Mouse (Mus musculus): Measurements from ENCODE around the gene Ston2. TPM values are rescaled to one million over a fixed set of nuclear protein-coding genes. Genes with fewer than 3 reads are reported as not detected.

Ston2 gene
- 6.8 and 10.5 TPM in 2 replicates for polyA plus RNA-seq (2014; fragmentation: Nextera tagmentation; extraction: Ambion mirVana)

DNA sequence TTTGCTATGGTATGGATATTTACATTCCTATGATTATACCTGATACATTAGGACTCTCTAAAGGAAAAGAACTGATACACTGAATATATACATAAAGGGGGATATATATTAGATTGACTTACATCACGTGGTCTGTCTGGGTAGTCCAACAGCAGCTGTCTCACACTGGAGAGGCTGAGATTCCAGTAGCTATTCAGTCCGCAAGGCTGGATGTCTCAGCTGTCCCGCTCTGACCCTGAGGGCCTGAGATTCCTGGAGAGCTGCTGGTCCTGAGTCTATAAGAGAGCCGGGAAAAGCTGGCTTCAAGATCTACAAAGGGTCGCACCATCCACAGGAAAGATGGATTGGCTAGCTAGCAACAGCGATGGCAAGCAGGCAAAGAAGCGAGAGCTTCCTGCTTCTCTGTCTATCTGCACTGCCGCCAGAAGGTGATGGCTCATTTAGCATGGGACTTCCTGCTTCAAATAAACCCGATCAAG lies at the start of gene Ston2:
Ston2 (minus strand) TSS at position 429 of the 479 bp plus-strand sequence.
- no peaks in the 10 kb centered on the region for H3K4me1 ChIP-seq (replicated peaks; ENCODE audit: control insufficient read depth, insufficient read depth, low read length)
- H3K4me3 ChIP-seq (ENCODE audit: low read depth, low read length) = no peak within 1 kb of the TSS
- 80% methylated on average over 9 of the region's 9 CpGs for WGBS
- DNase-seq (ENCODE audit: low spot score) = no peak
- no peaks in the 10 kb centered on the region for H3K9me3 ChIP-seq (ENCODE audit: control insufficient read depth, low read length)
- H3K36me3 ChIP-seq (ENCODE audit: control insufficient read depth, insufficient read depth, low read length) = no peaks in the 10 kb centered on the region
- H3K4me2 ChIP-seq (replicated peaks; ENCODE audit: low read depth, low read length) = no peak within 1 kb of the TSS
- ATAC-seq (ENCODE audit: low FRiP score) = no peak
- no peak within 1 kb of the TSS for H3K27ac ChIP-seq (ENCODE audit: low read depth, low read length)
- no peak within 1 kb of the TSS for H3K9ac ChIP-seq (ENCODE audit: low read depth, low read length)
- H3K27me3 ChIP-seq (ENCODE audit: control insufficient read depth, insufficient read depth, low read length) = no peaks in the 10 kb centered on the region

DNA sequence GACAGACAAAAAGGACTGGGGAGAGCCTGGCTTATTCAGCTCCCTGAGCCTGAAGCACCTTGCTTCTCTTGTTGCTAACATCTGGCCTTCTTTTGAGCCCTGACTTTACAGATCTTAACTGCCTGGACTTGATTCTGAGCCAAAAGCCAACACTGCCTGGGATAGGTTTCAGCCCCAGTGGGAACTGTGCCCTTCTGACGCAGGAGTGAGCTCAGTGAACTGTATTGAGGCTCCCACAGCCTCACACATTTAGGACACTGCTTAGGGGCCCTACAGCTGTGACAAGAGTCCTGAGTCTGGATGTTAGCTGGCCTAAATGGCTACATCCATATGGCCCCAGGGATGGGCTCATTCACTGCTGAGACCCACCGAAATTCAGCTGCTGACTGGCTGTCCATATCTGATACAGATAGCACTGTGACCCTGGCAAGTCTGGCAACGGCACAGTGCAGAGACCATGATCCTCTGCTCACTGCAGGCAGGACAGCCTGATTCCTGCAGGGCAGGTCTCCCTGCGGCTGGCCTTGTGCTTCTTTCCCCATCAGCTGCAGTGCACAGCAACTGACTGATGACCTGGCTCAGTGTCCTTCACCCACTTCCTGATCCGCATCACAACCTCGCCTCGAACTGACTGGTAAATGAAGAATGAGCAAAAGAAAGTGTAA lies 49.3 kb upstream of the Ston2 start:
- no peak overlapping the region for H3K4me2 ChIP-seq (replicated peaks; ENCODE audit: low read depth, low read length)
- no peak for DNase-seq (ENCODE audit: low spot score)
- no peak overlapping the region for H3K27ac ChIP-seq (ENCODE audit: low read depth, low read length)
- no peaks in the 10 kb centered on the region for H3K4me1 ChIP-seq (replicated peaks; ENCODE audit: control insufficient read depth, insufficient read depth, low read length)
- 90% methylated on average over 7 of the region's 7 CpGs for WGBS
- H3K36me3 ChIP-seq (ENCODE audit: control insufficient read depth, insufficient read depth, low read length) = peaks cover 4% of the 10 kb centered on the region; the same call in 1 of the 2 replicates
- H3K9ac ChIP-seq (ENCODE audit: low read depth, low read length) = no peak overlapping the region
- no peaks in the 10 kb centered on the region for H3K9me3 ChIP-seq (ENCODE audit: control insufficient read depth, low read length)
- no peak overlapping the region for H3K4me3 ChIP-seq (ENCODE audit: low read depth, low read length)
- ATAC-seq (ENCODE audit: low FRiP score) = no peak
- H3K27me3 ChIP-seq (ENCODE audit: control insufficient read depth, insufficient read depth, low read length) = no peaks in the 10 kb centered on the region

DNA sequence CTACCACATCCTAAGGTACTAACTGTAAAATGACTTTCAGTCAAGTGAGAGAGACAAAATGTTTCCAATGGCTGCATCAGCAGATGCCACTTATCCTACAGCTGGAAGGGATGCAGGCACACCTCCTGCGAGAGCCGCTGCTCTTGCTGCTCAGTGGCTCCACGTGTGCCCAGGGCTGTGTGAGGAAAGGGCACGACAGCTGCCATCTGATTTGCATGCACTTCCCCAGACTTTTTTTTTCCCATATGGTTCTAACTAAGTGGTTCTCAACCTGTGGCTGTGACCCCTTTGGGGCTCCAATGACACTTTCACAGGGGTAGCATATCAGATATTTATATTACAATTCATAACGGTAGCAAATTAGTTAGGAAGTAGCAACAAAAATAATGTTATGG lies 45.7 kb upstream of the Ston2 start:
- DNase-seq (ENCODE audit: low spot score) (no peak), ATAC-seq (ENCODE audit: low FRiP score) (no peak)
- H3K27me3 ChIP-seq (ENCODE audit: control insufficient read depth, insufficient read depth, low read length) = no peaks in the 10 kb centered on the region
- H3K4me1 ChIP-seq (replicated peaks; ENCODE audit: control insufficient read depth, insufficient read depth, low read length) = no peaks in the 10 kb centered on the region
- H3K36me3 ChIP-seq (ENCODE audit: control insufficient read depth, insufficient read depth, low read length) = peaks cover 4% of the 10 kb centered on the region; the same call in 1 of the 2 replicates
- H3K9me3 ChIP-seq (ENCODE audit: control insufficient read depth, low read length) = no peaks in the 10 kb centered on the region
- no peak overlapping the region for H3K4me2 ChIP-seq (replicated peaks; ENCODE audit: low read depth, low read length)
- H3K9ac ChIP-seq (ENCODE audit: low read depth, low read length) = no peak overlapping the region
- no peak overlapping the region for H3K4me3 ChIP-seq (ENCODE audit: low read depth, low read length)
- no peak overlapping the region for H3K27ac ChIP-seq (ENCODE audit: low read depth, low read length)
- 65% methylated on average over 5 of the region's 5 CpGs for WGBS

DNA sequence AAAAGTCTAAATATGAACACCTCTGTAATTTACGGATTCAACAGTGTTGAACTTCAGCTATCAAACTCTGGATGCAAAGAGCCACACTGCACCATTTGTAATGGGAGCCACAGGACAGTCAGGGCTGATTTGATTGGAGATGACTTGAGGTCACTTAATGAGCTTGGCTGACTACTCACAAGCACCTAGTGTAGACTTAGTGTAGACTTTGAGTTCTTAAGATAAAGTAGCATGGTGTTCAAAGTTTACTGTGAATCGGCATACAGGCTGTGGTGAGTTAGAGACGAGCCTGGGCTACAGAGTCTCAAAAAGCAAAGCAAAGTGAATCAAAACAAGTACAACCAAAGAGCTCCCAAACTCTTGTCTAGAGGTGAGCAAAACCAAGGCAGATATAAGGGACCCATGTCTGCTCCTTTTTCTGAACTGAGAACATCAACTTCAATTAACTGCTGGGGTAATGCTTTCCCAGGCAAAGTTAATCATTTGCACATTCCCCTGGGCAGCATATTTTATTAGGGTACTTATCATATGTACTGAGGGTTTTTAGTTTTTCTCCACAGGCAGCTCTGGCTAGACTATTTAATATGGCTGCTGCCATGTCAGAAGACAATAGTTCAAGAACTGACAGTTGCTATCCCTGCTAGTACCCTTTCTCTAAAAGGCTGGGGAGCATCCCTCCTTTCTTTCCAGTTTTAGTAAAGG lies 45.2 kb upstream of the Ston2 start:
- Histone ChIP-seq H3K9ac (ENCODE audit: low read depth, low read length) (no peak overlapping the region), H3K36me3 (ENCODE audit: control insufficient read depth, insufficient read depth, low read length) (peaks cover 2% of the 10 kb centered on the region; the same call in 1 of the 2 replicates), H3K27me3 (ENCODE audit: control insufficient read depth, insufficient read depth, low read length) (no peaks in the 10 kb centered on the region), H3K4me1 (replicated peaks; ENCODE audit: control insufficient read depth, insufficient read depth, low read length) (no peaks in the 10 kb centered on the region), H3K27ac (ENCODE audit: low read depth, low read length) (no peak overlapping the region), H3K9me3 (ENCODE audit: control insufficient read depth, low read length) (no peaks in the 10 kb centered on the region), H3K4me3 (ENCODE audit: low read depth, low read length) (no peak overlapping the region), H3K4me2 (replicated peaks; ENCODE audit: low read depth, low read length) (no peak overlapping the region)
- WGBS = 92% methylated on average over 3 of the region's 3 CpGs
- DNase-seq (ENCODE audit: low spot score) = no peak
- no peak for ATAC-seq (ENCODE audit: low FRiP score)

DNA sequence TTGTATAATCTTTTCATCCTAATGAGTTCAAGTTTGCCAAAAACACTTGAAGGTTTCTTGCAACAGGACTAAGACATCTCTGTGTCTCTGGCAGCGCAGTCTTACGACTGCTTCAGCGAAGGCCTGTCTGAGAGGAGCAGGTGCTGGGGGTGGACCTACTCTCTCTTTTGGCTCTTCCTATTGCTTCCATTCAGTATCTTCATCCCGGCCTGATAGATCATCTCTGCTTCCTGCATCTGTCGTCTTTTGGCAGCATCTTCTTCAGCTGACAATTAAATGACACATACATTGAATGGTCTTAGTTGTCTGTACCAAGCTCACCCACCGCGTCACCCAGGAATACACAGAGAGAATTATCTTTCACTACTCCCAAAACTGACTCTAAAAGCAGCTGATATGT lies 43.2 kb upstream of the Ston2 start:
- no peak overlapping the region for H3K9ac ChIP-seq (ENCODE audit: low read depth, low read length)
- H3K27me3 ChIP-seq (ENCODE audit: control insufficient read depth, insufficient read depth, low read length) = no peaks in the 10 kb centered on the region
- peaks cover 2% of the 10 kb centered on the region; the same call in 1 of the 2 replicates for H3K36me3 ChIP-seq (ENCODE audit: control insufficient read depth, insufficient read depth, low read length)
- ATAC-seq (ENCODE audit: low FRiP score) = no peak
- no peak overlapping the region for H3K4me3 ChIP-seq (ENCODE audit: low read depth, low read length)
- H3K27ac ChIP-seq (ENCODE audit: low read depth, low read length) = no peak overlapping the region
- H3K9me3 ChIP-seq (ENCODE audit: control insufficient read depth, low read length) = no peaks in the 10 kb centered on the region
- no peaks in the 10 kb centered on the region for H3K4me1 ChIP-seq (replicated peaks; ENCODE audit: control insufficient read depth, insufficient read depth, low read length)
- H3K4me2 ChIP-seq (replicated peaks; ENCODE audit: low read depth, low read length) = no peak overlapping the region
- WGBS = 93% methylated on average over 7 of the region's 7 CpGs
- DNase-seq (ENCODE audit: low spot score) = no peak

GRCm38 (mm10) chr12:91820461-91820860 lies 32.3 kb upstream of the Ston2 start:
- ATAC-seq (ENCODE audit: low FRiP score) (no peak), DNase-seq (ENCODE audit: low spot score) (no peak)
- 94% methylated on average over 12 of the region's 12 CpGs for WGBS
- Histone ChIP-seq H3K27ac (ENCODE audit: low read depth, low read length) (no peak overlapping the region), H3K36me3 (ENCODE audit: control insufficient read depth, insufficient read depth, low read length) (peaks cover 6% of the 10 kb centered on the region; the same call in 1 of the 2 replicates), H3K27me3 (ENCODE audit: control insufficient read depth, insufficient read depth, low read length) (no peaks in the 10 kb centered on the region), H3K4me1 (replicated peaks; ENCODE audit: control insufficient read depth, insufficient read depth, low read length) (no peaks in the 10 kb centered on the region), H3K4me3 (ENCODE audit: low read depth, low read length) (no peak overlapping the region), H3K9ac (ENCODE audit: low read depth, low read length) (no peak overlapping the region), H3K4me2 (replicated peaks; ENCODE audit: low read depth, low read length) (no peak overlapping the region), H3K9me3 (ENCODE audit: control insufficient read depth, low read length) (no peaks in the 10 kb centered on the region)

- Histone ChIP-seq H3K27me3 (ENCODE audit: control insufficient read depth, insufficient read depth, low read length) (no peaks in the 10 kb centered on the region), H3K4me2 (replicated peaks; ENCODE audit: low read depth, low read length) (no peak overlapping the region), H3K4me1 (replicated peaks; ENCODE audit: control insufficient read depth, insufficient read depth, low read length) (no peaks in the 10 kb centered on the region), H3K9ac (ENCODE audit: low read depth, low read length) (no peak overlapping the region), H3K27ac (ENCODE audit: low read depth, low read length) (no peak overlapping the region), H3K9me3 (ENCODE audit: control insufficient read depth, low read length) (no peaks in the 10 kb centered on the region), H3K4me3 (ENCODE audit: low read depth, low read length) (no peak overlapping the region), H3K36me3 (ENCODE audit: control insufficient read depth, insufficient read depth, low read length) (peaks cover 9% of the 10 kb centered on the region; the same call in 1 of the 2 replicates)
- DNase-seq (ENCODE audit: low spot score) = no peak
- WGBS = 94% methylated on average over 4 of the region's 4 CpGs
- ATAC-seq (ENCODE audit: low FRiP score) = no peak
Measured at GRCm38 (mm10) chr12:91818726-91819125, 30.5 kb upstream of the Ston2 start.

GRCm38 (mm10) chr12:91815990-91816389 lies 27.8 kb upstream of the Ston2 start:
- no peaks in the 10 kb centered on the region for H3K4me1 ChIP-seq (replicated peaks; ENCODE audit: control insufficient read depth, insufficient read depth, low read length)
- DNase-seq (ENCODE audit: low spot score) = peak; percentile 80
- peaks cover 12% of the 10 kb centered on the region; the same call in 1 of the 2 replicates for H3K36me3 ChIP-seq (ENCODE audit: control insufficient read depth, insufficient read depth, low read length)
- H3K9ac ChIP-seq (ENCODE audit: low read depth, low read length) = no peak overlapping the region
- H3K27ac ChIP-seq (ENCODE audit: low read depth, low read length) = no peak overlapping the region
- H3K27me3 ChIP-seq (ENCODE audit: control insufficient read depth, insufficient read depth, low read length) = no peaks in the 10 kb centered on the region
- WGBS = 28% methylated on average over 10 of the region's 10 CpGs
- H3K9me3 ChIP-seq (ENCODE audit: control insufficient read depth, low read length) = no peaks in the 10 kb centered on the region
- ATAC-seq (ENCODE audit: low FRiP score) = peak; percentile 64; the same call in 1 of the 2 replicates
- no peak overlapping the region for H3K4me2 ChIP-seq (replicated peaks; ENCODE audit: low read depth, low read length)
- H3K4me3 ChIP-seq (ENCODE audit: low read depth, low read length) = no peak overlapping the region
